Mouse (Mus musculus) ovary, postnatal 36 days (tissue): ENCODE measurements around the gene Calhm2.
A peak's percentile ranks its signal among the peaks of the same experiment; 100 is the strongest.

ENCODE experiments used
- DNase-seq: peaks from one replicate; pipeline ENCODE4 v3.0.0; 2022; ENCODE audit warnings: low spot score, mixed read lengths

Calhm2 gene

DNA sequence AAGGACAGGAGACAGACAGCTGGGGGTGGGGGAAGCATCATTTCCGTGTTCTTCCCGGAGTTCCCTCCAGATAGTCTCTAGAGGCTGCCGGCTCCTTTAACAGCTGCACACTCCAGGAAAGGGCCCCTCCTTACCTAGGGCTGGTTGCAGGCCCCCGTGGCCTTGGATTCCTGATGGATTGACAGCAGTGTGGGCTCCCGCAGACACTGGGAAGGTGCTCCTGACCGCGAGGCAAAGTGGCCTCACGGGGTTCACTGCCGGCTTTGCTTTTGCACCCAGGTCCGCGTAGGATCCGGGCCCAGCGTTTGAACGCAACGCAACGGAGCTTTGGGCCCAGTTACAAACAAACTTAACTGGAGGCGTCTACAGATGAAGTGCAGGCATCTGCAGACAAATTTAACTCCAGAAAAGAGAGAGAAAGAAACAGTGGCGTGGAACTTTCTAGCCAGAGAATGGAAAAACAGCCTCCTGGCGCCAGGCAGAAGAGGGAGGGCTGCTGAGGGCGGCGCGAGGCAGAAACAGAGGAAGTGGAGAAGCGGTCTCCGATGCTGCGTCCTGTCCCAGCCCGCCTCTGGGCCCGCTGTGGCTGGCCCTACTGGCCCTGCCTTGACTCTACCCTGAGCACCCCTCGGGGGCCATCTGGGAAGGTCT lies at the start of gene Calhm2:
Gene Calhm2 (minus strand): TSS at position 524 of the 651 bp plus-strand sequence.
- peak; percentile 44 for DNase-seq

DNA sequence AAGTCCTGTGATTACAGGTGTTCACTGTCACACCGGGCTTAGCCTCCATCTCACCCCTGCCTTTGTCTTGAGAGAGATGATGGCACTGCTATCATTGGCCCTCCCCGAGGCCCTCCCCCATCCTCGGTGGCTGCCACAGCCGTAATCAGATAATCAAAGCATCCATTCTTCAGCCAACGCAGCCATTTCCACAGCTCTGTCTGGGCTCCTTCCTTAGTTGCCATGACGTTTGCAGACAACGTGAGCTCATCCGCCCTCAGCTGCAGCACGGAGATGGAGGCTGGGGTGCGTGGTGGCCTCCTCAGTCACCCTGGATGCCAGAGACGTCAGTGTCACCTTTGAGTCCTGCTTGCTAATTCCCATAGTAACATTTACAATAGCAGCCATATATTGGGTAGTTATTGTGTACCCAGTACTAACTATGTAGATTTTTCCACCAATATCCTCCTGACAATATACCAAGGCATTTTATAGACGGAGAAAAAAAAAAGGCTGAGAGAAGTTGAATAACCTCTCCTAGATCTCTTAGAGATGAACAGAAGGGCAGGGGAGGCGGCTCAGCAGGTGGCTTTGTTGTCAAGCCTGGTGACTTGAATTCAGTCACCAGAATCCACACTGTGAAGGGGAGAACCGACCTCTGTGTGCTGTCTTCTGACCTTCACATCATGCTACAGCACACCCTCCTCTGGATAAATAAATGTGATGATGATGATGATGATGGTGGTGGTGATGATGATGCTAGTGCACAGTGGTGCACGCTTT lies 48.6 kb upstream of the Calhm2 start:
- DNase-seq, result no peak

DNA sequence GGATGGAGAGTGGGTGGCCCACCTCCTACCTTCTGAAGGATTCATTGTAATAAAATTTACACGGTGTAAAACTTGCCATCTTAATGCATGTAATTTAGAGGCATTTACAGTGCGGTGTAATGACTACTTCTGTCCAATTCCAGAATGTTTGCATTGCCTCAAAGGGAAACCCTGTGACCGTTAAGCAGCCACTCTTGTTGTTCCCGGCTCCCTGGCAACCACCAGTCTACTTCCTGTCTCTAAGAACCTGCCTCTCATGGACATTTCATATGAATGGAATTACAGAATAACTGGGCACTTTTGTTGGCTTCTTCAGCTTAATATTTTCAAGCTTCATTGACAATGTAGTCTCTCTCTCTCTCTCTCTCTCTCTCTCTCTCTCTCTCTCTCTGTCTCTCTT lies 46.6 kb upstream of the Calhm2 start:
- no peak for DNase-seq

DNA sequence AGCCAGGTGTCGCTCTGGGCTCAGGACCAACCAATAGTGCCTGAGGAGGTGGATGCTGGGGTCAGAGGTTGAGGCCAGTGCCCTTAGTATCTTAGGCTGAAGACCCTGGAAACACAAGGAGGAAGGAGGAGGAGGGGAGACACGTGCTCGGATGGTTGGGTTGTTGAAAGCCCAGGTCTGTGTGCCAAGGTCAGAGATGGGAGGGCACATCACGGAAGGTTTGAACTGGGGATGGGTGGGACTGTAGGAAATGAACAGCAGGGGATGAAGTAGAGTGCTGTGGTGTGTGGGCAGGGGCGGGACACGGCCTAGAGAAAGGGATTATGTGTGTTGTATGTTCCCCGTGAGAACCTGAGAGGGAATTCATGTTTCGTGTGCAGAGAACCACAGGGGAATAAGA lies 46.1 kb upstream of the Calhm2 start:
- DNase-seq, result no peak

DNA sequence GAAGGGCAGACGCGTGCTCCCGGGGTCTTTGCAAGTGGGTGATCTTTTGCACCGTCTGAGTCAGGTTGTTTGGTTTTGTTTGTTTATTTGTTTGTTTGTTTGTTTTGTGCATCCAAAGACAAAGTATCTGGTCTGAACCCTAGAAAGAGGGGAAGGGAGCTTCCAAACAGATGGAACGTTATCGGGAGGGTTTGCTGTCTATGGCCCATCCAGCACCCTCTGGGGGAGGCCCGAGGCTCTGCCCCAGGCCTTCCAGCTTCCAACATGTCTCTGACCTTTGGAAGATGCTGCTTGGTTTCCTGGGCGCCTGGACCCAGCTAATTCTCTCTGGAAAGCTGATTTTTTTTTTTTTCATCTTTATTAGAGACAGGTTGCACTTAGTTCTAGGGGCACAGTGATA lies 41.9 kb upstream of the Calhm2 start:
- DNase-seq, result no peak

DNA sequence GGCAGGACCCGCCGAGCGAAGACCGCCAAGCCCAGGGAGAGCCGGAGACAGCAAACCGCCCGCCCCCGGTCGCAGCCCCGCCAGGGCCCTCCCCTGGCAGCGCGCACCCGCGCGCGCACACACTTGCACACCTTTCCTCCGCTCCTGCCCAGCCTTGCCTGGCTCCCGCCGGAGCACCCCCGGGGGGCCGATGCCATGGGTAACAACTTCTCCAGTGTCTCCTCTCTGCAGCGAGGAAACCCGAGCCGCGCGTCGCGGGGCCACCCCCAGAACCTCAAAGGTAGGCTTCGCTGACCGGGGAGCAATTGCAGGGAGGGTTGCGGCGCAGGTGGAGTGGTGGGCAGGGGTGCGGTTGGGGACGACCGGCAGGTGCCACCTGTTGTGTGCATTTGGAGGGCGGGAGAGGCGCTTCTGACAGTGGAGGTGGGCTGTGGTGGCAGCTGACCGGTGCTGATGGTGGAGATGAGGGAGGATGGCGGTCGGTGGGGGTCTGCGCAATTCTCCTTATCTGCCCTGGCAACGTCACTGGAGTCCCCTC lies 41.2 kb upstream of the Calhm2 start:
- peak; percentile 32 for DNase-seq

DNA sequence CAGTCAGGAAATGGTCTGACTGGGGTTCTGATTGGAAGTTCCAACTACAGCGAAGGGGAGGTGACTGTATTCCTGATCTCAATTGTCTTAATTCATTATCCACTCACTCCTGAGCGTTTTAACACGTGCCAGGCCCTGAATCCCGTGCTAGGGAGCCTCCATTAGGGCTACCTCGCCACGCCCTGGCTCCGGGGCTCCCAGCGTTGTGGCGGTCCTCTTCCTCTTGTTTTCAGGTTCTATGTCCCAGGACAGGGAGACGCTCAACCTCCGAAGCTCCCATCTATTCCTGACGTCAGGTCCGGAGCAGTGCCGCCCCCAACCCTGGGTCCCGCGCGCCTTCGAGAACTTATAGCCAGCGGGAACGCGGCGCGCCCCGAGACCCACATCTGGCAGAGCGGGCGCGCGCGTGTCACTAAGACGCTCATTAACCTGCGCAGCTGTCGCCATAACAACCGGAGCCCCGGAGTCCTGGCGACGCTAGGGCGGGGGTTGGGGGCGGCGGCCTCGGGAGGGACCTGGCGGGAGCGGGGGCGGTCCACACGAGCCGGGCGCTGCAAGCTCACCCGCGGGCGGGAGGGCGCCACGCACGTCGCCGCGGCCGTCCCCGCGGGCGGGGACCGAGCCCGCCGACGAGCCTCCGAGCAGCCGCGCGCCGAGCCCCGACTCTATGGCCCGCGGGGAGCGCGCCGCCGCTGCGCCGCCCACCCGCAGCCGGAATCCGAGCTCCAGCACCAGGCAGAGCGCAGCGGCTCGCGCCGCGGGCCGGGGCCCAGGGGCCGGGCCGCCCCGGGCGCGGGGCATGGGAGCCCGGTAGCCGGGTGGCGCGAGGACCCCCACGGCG lies 40.6 kb upstream of the Calhm2 start, which contains the start of gene Neurl1a:
Gene Neurl1a (plus strand): TSS at position 390 of the 841 bp plus-strand sequence.
- DNase-seq, result peak; percentile 57

DNA sequence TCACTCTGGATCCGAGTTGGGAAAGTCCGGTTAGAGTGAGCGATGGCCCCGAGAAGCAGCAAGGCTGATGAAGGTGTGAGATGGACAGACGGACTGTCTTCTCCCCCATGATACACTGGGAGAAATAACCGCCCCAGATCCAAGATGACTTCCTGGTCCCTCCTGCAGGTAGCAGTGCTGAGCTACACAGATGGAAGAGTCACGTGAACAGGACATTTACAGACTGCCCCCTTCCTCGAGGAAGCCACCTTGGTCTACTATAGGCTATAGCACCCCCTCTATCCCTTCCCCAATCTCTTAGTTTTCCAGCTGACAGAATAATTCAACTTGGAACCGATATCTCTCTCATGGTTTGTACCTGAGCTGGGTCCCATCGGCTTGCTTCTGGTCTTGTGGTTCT lies 39.9 kb upstream of the Calhm2 start:
- no peak for DNase-seq

DNA sequence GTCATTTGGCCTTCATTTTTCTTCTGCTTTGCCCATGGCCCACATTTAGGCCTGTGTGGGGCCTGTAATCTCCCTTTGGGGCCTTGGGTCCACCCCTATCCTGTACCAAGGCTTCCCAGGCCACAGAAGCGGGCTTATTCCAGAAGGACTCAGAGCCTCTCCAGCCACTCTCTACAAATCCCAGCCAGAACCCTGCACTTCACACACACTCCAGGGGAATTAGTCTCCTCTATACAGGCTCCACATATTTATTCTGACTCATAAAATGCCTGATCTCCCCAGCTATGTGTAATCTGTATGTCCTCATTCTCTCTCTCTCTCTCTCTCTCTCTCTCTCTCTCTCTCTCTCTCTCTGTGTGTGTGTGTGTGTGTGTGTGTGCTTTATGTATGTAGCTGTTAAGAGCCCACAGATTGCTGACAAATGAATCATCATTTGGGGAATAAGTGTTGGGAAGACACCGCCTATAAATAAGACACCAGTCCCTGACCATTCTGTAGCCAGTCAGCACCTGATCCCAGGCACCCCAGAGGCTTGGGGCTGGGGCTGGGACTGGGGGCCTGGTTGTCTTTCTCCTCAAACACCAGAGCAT lies 38.9 kb upstream of the Calhm2 start:
- DNase-seq, result no peak

DNA sequence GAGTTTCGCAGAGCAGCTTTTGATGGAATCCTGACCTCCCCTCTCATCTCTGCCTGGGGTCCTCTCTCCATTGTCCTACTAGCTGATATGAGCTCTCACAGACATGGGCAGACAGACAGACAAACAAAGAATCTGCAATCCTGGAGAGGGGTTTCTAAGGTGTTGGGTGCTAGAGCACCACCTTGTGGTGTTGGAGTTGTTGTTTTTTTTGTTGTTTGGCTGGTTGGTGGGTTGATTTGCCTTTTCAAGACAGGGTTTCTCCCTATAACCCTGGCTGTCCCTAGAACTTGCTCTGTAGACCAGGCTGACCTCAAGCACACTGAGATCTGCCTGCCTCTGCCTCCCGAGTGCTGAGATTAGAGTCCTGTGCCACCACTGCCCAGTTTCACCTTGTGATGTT lies 37.4 kb upstream of the Calhm2 start:
- DNase-seq, result no peak

DNA sequence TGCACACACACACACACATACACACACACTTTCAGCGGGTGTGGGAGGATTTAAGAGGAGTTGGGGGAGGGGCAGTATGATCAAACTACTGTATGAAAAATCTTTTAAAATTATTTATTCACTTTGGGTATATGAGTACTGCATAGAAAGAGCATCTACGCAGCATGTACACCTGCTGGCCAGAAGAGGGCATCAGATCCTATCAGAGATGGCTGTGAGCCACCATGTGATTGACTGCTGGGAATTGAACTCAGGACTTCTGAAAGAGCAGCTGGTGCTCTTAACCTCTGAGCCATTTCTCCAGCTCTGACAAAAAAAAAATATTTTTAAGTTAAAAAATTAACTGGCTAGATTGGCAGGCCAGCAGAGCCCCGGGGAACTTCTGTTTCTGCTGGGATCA lies 36.4 kb upstream of the Calhm2 start:
- DNase-seq, result no peak

DNA sequence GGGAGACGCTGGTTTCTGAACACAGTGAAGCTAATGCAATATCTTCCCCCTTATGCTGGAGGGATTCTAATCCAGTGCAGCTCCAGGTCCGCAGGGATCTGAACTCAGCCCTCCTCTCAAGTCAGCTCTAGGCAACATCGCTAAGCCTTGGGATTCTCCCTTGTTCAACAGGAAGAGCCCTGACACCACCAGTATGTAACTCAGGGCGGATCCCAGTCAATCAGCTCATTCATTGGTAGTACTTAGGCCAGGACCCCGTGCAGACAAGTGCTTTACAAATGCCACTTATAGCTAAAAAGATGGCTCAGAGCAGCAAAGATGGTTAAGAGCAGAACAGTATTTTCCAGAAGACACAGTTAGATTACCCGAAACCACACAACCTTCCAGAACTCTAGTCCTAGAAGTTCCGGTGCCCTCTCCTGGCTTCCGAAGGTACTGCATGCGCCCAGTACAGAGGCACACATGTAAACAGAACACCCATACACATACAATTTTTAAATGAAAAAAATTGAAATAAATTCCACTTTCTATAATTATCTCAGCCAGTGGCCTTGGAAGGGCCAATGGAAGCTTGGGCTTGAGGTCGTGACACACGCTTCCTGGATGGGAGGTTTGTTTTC lies 30.8 kb upstream of the Calhm2 start:
- peak; percentile 79 for DNase-seq

DNA sequence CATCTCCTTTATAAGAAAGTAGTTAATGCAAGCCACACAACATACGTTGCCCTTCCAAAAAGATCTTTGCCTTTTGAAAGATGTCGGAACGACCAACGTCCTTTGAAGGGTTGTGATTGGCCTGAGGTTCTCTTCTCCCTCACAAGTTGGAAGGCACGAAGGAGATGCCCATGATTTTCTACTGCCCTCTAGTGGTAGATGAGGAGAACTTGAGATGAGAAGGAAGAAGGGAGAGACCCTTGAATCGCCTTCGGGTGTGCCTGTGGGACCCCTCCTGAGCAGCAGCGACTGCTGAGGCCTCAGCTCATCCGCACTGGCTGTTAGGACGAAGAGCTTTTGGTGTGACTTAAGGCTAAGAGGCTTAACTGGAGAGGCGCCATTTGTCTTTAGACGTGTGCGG lies 30.1 kb upstream of the Calhm2 start:
- DNase-seq, result peak; percentile 19

DNA sequence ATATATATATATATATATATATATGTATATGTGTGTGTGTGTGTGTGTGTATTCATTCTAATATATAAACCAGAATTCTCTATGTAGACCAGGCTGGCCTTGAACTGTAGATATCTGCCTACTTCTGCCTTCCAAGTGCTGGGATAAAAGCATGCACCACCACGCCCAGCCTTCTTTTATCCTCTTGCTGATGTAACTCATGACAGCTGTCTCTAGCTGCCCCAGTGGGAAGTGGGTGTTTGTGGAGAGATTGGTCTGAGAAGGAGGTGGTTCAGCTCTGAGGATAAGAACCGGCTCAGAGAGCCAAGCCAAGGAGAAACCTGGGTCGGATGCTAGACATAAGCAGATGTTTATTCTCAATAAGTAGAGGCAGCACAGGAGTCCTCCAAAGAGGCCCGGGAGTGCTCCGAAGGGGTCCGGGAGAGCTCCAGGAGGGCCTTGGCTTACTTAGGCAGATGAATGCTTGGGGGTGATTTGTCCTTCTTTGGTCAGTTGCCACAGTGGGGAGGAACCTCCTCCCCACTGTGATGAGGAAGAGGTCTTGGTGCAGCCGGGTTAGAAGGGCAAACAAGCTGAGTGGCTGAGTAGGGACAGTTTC lies 29.6 kb upstream of the Calhm2 start:
- DNase-seq, result no peak

DNA sequence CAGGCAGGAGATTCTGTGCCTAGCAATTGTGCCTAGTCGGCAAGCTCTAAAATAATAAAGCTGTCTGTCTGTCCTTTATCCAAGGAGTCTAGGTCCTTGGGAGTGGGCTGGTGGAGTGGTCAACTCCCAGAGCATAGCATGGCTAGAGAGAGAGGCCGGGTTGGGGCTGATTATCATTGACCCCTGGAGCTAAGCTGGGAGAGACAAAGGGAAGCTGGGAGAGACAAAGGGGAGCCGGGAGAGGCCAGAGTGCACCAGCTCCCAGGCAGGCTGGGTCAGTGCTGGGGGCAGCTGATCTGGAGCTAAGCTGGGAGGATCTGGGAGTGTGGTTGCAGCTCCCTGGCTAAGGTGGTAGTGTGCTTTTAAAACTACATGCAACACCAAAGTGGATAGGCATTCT lies 28.7 kb upstream of the Calhm2 start:
- DNase-seq, result no peak

DNA sequence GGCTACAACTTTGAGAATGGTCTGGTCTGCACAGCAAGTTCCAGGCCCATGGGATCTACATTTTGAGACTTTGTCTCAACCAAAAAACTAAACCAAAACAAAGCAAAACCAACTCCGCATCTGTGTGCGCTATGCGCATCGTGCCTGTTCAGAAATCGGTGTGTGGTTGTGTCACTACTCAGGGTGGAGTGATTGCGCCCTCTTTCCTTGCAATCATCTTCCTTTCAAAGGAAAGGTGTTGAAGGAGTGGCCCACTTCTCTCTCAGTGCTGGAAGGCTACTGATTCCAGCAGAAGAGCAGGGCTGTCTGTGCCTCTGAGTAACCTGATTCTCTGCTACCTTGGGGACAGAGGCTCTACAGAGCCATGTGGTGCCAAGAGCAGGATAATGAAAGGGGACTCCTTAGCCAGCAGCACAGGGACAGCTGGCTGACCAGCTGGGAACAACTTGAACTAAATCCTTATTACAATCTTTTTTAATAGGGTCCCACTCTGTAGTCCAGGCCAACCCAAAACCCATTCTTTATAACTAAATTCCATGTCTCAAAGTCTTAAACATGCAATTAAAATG lies 25.2 kb upstream of the Calhm2 start:
- no peak for DNase-seq

DNA sequence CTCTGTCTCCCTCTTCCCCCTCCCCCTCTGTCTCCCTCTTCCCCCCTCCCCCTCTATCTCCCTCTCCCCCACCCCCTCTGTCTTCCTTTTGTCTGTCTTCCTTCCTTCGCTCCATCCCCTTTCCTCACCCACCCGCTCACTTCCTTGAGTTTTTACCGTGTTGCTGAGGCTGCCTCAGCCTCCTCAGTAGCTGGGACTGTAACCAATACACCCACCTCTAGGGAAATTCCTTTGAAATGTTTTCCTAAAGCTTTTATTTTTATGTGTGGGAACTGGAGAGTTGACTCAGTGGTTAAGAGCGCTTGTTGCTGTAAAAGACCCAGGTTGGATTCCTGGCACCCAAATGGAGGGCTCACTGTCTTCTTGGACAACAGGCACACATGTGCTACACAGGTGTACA lies 23.6 kb upstream of the Calhm2 start:
- no peak for DNase-seq

DNA sequence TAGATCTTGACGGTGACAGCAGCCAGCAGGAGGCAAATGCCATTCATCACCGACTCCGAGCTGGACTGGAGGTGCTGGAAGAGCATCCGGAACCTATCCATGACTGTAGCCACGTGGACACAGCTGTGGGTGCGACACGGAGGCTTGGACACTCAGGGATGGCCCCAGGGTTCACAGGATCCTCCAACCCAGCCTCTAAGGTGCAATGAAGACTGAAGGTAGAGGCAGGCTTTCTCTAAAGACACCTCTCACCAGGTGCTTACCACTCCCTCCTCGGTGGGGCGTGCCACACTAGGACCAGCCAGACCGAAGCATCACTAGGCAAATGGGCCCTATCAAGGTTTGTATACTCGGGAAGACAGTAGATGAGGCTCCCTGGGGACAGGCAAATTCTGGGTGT lies 19.6 kb upstream of the Calhm2 start, which contains the start of gene Calhm3:
Gene Calhm3 (minus strand): TSS at position 101 of the 400 bp plus-strand sequence.
- DNase-seq, result no peak

DNA sequence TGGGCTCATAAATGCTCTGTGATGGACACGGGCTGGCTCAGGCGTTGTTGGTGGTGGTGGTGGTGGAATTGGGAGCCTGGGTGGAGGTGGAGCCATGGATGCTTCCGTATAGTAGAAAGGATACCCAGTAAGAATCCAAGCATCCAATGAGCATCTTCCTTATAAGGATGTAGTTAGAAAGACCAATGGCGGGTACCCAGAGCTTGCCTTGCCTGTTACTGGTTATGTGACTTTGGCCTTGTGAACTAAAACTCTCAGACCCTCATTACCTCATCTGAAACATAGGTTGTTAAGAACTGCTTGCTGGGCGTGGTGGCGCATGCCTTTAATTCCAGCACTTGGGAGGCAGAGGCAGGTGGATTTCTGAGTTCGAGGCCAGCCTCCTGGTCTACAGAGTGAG lies 15.7 kb upstream of the Calhm2 start:
- no peak for DNase-seq

DNA sequence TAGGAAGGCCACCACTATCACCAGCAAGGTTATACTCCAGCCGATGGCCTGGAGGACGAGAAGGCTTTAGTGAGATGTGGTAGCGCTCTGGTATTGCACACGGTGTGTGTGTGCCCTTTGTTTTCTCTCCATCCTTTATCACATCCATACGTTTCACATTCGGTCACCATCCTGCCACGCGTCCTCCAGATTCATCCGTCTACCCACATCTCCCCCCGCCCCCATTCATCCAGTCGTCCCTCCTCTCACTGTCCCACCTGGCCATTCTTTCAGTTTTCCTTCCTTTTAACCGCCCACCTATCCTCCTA lies 13.9 kb upstream of the Calhm2 start:
- DNase-seq, result no peak
